Mouse (Mus musculus) macrophage (primary cell): ENCODE measurements around the gene Casr. TPM values are rescaled to one million over a fixed set of nuclear protein-coding genes. Genes with fewer than 3 reads are reported as not detected.
A peak's percentile ranks its signal among the peaks of the same experiment; 100 is the strongest.

ENCODE experiments used
- H3K27ac ChIP-seq: fragments of 350-480 bp; formaldehyde crosslinking; 2 replicates; pipeline ENCODE4 v1.9.0; 2021
- H3K36me3 ChIP-seq: fragments of 350-480 bp; formaldehyde crosslinking; 2 replicates; pipeline ENCODE4 v1.9.0; 2021; ENCODE audit errors: inconsistent target
- H3K4me3 ChIP-seq: fragments of 350-480 bp; formaldehyde crosslinking; 2 replicates; pipeline ENCODE4 v1.9.0; 2021; ENCODE audit errors: inconsistent target
- H3K79me2 ChIP-seq: fragments of 350-480 bp; formaldehyde crosslinking; 2 replicates; pipeline ENCODE4 v1.9.0; 2021; ENCODE audit errors: inconsistent target
- WGBS: methylation state at CpG from one replicate; pipeline ENCODE4 v1.1.7; 2026; ENCODE audit warnings: inconsistent platforms; ENCODE audit not compliant: missing documents; 5-methylcytosine and 5-hydroxymethylcytosine counted together
- polyA plus RNA-seq: library from polyadenylated mRNA; stranded (reverse); fragments of 250-400 nt; gene quantifications from 3 replicates; pipeline ENCODE4 v1.2.4, GENCODE M21; 2018; ENCODE audit warnings: inconsistent platforms
- total RNA-seq, 78 experiments: library from RNA; depleted of rRNA; stranded (reverse); fragments of 250-400 nt; gene quantifications; 1 replicate in 9 of 78; 2 replicates in 24 of 78; 3 replicates in 43 of 78; 4 replicates in 2 of 78; pipeline ENCODE4 v1.2.4; 2018; ENCODE audit warnings: inconsistent platforms in 56 of 78

Casr gene
- not detected for total RNA-seq (2018; cell fraction: chromatin; rRNA removed)
- total RNA-seq (2018; cell fraction: cytosol; rRNA removed) = not detected
- not detected for total RNA-seq (2018; cell fraction: nucleus; rRNA removed)
- polyA plus RNA-seq = not detected in 3 replicates

- Histone ChIP-seq H3K79me2 (no peaks in the 10 kb centered on the region), H3K36me3 (no peaks in the 10 kb centered on the region), H3K4me3 (no peak within 1 kb of the TSS), H3K27ac (no peak within 1 kb of the TSS)
- 10% methylated on average over 36 of the region's 36 CpGs for WGBS
These were observed at the start of gene Casr for GRCm38 (mm10) chr16:36561386-36562338. Casr (minus strand) TSS chr16:36562141.

DNA sequence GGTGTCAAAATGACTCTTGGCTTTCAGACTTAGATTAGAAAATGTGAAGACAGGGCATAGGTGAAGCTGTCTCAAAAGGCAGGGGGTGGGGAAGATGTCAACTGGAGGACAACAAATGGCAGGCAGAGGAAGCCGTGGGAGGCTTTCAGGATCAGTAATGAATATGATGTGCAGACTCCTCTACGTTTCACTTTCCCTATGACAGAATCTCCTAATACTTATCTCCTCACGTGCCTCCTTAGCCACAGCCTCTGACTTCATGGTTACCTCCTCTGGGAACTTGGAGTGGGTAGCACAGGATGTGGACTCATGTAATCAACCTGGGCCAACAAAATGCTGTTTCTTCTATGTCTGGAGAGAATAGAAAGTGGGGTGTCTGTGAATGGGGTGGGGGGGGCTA is 40.7 kb upstream of the Casr start:
- WGBS = 92% methylated on average over 3 of the region's 3 CpGs
- H3K36me3 ChIP-seq = peaks cover 23% of the 10 kb centered on the region
- H3K79me2 ChIP-seq = no peaks in the 10 kb centered on the region
- H3K4me3 ChIP-seq = no peak overlapping the region
- H3K27ac ChIP-seq = no peak overlapping the region

GRCm38 (mm10) chr16:36598265-36598664 is 36.3 kb upstream of the Casr start:
- Histone ChIP-seq H3K36me3 (no peaks in the 10 kb centered on the region), H3K27ac (no peak overlapping the region), H3K4me3 (peak overlapping the region; percentile 1; the same call in 1 of the 2 replicates), H3K79me2 (no peaks in the 10 kb centered on the region)
- WGBS = 15% methylated on average over 4 of the region's 4 CpGs

DNA sequence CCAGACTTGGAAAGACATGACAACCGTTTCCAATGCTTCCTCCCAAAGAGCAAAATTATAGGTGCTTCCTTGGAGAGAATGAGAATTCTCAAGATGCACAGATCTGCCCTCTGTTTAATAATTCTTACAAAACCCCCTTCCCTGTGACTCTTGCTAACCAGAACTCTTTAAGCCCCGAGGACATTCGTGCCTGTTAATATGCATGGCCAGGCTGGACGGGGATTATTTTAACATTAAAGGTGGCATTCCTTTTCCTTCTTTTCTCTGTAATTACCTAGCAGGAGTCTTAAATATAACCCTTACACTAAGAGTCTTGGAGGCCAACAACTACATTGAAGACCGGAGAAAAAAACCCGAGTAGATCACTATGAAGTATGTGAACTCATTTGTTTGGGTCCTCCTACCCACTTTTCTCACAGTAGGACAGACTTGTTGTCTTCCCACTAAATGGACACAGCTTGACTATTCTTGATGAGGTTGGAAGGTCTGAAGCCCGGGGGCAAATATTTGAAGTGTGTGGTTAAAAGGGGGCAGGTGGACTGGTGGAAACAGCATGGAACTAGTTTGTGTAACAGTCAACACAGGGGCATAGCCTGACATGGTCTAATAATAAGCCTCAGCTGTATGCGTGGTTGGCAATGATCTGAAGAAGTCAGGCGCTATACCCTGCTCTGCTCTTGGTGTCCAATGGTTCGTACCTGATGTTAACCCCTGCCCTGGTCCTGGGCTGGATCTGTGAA is 34.9 kb upstream of the Casr start:
- WGBS = 95% methylated on average over 10 of the region's 10 CpGs
- Histone ChIP-seq H3K79me2 (no peaks in the 10 kb centered on the region), H3K36me3 (no peaks in the 10 kb centered on the region), H3K4me3 (no peak overlapping the region), H3K27ac (no peak overlapping the region)

DNA sequence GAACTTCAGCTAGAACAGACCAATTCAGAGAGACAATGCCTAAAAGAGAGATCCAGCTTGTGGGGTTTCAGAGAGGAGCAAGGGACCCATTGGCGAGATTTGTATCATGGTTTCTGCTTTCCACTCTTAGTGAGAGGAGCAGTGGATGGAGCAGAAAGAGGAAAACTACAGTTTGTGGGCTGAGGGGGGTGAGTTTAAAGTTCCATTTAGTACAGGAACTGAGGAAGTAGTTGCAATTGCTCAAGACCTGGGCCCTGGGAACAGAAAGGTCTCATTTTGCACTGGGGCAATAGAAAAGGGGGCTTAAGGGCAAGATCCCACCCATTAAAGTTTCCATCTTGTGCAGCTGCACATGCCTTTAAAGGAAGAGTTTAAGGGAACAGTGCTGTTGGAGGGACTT is 28.0 kb upstream of the Casr start:
- no peak overlapping the region for H3K4me3 ChIP-seq
- WGBS = 10% methylated on average over 1 of the region's 1 CpGs
- no peak overlapping the region for H3K27ac ChIP-seq
- H3K79me2 ChIP-seq = no peaks in the 10 kb centered on the region
- no peaks in the 10 kb centered on the region for H3K36me3 ChIP-seq

DNA sequence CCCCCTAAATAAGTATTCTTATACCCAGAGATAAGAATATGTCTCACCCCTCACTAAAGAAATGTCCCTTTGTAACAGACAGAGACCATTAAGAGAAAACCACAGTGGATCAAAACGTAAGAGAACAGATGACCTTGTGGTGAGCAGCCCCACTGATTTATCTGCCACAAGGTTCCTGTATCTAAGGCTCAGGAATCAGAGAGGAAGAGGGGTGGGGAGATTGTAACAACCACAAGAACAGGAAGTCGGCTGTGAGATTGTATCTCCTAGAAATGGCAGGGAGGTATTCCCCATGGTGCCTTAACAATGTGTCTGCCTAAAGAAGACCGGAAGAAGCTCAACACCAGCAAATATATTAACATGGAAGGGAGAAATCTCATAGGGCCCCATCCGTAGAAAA is 26.0 kb upstream of the Casr start:
- H3K27ac ChIP-seq = no peak overlapping the region
- 19% methylated on average over 4 of the region's 4 CpGs for WGBS
- no peaks in the 10 kb centered on the region for H3K79me2 ChIP-seq
- no peak overlapping the region for H3K4me3 ChIP-seq
- H3K36me3 ChIP-seq = no peaks in the 10 kb centered on the region

DNA sequence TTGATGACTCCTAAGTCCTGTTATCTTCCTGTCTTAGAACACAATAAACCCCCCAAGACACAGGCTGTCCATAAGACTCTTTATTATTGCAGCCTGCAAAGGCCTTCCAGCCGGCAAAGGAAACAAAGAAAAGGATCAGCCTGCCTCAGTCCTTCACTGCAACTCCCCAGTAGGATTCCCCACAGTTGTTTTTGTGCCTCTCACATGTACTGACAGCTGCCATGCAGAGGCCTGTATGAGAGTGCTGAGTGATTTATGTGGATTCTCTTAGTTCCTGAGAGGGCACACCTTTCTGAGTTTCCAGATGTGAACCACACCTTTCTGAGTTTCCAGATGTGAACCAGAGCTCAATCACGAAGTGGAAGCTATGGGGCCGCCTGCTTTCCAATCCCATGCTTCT is 20.1 kb upstream of the Casr start:
- H3K4me3 ChIP-seq = no peak overlapping the region
- no peaks in the 10 kb centered on the region for H3K36me3 ChIP-seq
- H3K79me2 ChIP-seq = no peaks in the 10 kb centered on the region
- no peak overlapping the region for H3K27ac ChIP-seq
- WGBS = 97% methylated on average over 3 of the region's 3 CpGs

- WGBS = 71% methylated on average over 7 of the region's 8 CpGs
- H3K36me3 ChIP-seq = no peaks in the 10 kb centered on the region
- H3K27ac ChIP-seq = no peak overlapping the region
- no peak overlapping the region for H3K4me3 ChIP-seq
- H3K79me2 ChIP-seq = no peaks in the 10 kb centered on the region
These were observed 10.0 kb upstream of the Casr start for GRCm38 (mm10) chr16:36571942-36572341.

- Histone ChIP-seq H3K27ac (no peak overlapping the region), H3K79me2 (no peaks in the 10 kb centered on the region), H3K36me3 (no peaks in the 10 kb centered on the region), H3K4me3 (no peak overlapping the region)
- 84% methylated on average over 6 of the region's 6 CpGs for WGBS
These were observed 2.4 kb downstream of the Casr start for GRCm38 (mm10) chr16:36559573-36559972.

DNA sequence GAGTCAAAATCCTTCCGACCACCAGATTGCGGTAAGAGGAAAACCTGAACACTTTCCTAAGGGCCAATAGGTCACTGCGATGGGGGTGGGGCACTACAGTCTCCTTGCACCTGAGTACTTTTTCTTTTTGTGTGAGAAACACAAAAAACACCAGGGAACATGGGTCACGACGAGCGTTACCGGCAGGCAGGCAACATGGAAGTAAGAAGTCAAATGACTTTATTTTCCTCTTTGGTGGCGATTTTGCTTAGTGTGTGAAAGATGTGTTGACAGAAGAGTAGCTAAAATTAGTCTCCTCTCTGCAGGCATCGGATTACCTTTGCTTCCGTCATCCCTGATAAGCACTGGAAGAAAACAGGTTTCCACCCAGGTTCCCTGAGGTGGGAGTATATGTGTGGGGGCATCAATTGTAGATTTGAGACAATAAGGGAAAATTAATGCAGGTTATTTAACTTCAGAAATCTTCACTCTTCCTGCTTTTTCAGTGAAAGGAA is 6.2 kb downstream of the Casr start:
- WGBS = 88% methylated on average over 10 of the region's 10 CpGs

DNA sequence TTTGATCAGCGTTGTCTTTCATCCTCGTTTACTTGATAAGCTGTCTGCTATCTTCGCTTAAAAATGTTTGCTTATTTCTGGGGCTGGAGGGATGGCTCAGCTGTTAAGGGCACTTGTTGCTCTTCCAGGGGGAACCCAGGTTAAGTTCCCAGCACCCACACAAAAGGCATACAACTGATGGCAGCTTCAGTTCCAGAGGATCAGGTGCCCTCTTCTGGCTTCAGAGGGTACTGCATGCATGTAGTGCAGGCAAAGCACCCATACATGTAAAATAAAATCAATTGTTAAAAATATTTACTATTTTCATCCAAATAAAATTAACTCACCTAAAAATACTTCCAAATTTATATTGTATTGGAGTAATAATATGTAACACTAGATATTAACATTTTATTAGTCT is 8.3 kb downstream of the Casr start:
- Histone ChIP-seq H3K27ac (no peak overlapping the region), H3K36me3 (no peaks in the 10 kb centered on the region), H3K4me3 (no peak overlapping the region), H3K79me2 (no peaks in the 10 kb centered on the region)
- WGBS = 94% methylated on average over 3 of the region's 3 CpGs

More for the DNA sequence above, 6.2 kb downstream of the Casr start:
- Histone ChIP-seq H3K36me3 (no peaks in the 10 kb centered on the region), H3K27ac (no peak overlapping the region), H3K4me3 (no peak overlapping the region), H3K79me2 (no peaks in the 10 kb centered on the region)

- no peak overlapping the region for H3K4me3 ChIP-seq
- no peak overlapping the region for H3K27ac ChIP-seq
- WGBS = 96% methylated on average over 4 of the region's 4 CpGs
- H3K79me2 ChIP-seq = no peaks in the 10 kb centered on the region
- no peaks in the 10 kb centered on the region for H3K36me3 ChIP-seq
These were observed 16.6 kb downstream of the Casr start for GRCm38 (mm10) chr16:36545333-36545732.

DNA sequence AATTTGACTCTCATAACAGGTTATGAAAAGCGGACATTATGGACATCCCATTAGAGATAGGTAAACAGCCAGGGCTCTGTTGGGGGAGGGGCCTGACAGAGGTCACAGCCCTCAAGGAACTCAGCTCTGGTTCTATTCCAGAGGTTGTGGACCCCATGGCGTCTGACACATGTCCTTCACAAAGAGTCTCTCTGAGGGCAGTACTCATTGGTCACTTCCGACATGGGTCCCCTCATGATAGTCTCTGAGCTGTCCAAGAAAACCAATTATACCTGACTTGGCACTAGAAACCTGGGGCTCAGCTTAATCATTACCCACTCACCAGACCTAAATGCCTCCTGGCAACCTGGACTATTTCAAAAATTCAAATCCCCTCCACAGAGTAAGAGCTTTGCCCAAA is 18.9 kb downstream of the Casr start:
- WGBS = 94% methylated on average over 3 of the region's 3 CpGs
- no peak overlapping the region for H3K27ac ChIP-seq
- H3K36me3 ChIP-seq = no peaks in the 10 kb centered on the region
- H3K4me3 ChIP-seq = no peak overlapping the region
- H3K79me2 ChIP-seq = no peaks in the 10 kb centered on the region

DNA sequence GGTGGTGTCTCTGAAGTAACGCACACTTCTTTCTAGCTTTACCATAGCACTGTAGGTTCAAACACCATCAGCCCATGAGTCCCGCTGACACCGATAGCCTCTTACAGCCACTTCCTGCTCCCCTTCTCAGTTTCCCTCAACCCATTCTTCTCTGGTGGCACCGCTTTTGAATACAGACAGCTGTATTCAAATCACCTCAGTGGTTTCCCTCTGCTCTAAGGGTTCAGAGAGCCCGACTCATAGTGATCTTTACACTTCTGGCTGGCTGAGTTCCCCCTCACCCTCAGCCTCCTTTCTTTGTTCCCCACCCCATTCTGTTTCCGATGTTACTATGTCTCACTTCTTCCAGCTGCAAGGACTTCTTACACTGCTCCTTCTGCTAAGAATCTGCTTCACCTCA is 21.1 kb downstream of the Casr start:
- Histone ChIP-seq H3K27ac (no peak overlapping the region), H3K36me3 (no peaks in the 10 kb centered on the region), H3K79me2 (no peaks in the 10 kb centered on the region), H3K4me3 (no peak overlapping the region)
- WGBS = 48% methylated on average over 6 of the region's 6 CpGs
